Mouse (Mus musculus): ENCODE data around the gene Ergic1. TPM values are rescaled to one million over a fixed set of nuclear protein-coding genes. Genes with fewer than 3 reads are reported as not detected.

The Ergic1 gene
- polyA plus RNA-seq, 1 experiment, result 114 TPM

DNA sequence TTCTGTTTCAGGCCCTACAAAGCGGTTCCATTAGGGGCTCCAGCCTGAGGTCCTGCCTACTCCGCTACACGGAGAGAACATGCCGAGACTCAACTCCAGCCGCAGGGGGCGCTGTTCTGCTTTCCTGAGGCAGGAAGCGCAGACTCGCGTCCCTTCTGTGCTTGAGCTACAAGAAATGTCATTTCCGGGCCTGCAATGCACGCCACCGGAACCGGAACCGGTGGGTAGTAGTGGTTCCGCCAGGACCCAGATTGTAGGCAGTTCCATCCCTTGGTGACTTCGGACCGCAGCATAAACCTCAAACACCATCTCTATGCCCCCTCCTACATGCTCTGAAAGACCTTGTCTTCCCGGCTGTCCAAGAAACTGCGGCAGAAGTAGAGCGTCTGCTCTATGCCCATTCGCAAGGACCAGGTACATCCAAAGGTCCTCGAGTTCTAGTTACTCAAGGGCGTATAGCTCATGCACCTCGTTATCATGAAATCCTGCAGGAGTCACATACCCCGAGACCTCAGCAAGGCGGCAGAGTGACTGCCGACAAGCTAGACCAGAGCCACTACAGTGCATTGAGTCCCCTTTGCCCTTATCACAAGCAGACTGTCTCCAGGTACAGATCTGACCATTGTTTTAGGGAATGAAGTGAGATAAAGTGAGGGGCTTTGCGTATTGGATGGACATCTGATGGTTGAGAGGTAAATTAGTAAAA is 101.8 kb downstream of the Ergic1 start, which contains the start of gene Atp6v0e:
Gene Atp6v0e (plus strand): TSS at position 254 of the 706 bp plus-strand sequence.
- peak; percentile 41 for TF ChIP-seq CTCF (IDR thresholded peaks at IDR 0.05; ENCODE audit: control insufficient read depth, insufficient read depth, insufficient read length)
- TF ChIP-seq MAX (IDR thresholded peaks at IDR 0.05), result peak; percentile 32
- no peak for TF ChIP-seq USF1 (IDR thresholded peaks at IDR 0.05; ENCODE audit: low read depth)
- no peak for TF ChIP-seq MYOD1 (IDR thresholded peaks at IDR 0.05; ENCODE audit: control insufficient read depth, insufficient read length, low read depth)
- no peak for TF ChIP-seq FOSL1 (IDR thresholded peaks at IDR 0.05; ENCODE audit: insufficient read depth, low read length, poor library complexity, severe bottlenecking)
- TF ChIP-seq MYOG (IDR thresholded peaks at IDR 0.05; ENCODE audit: control insufficient read depth, extremely low read depth, insufficient read length), result no peak
- TF ChIP-seq CEBPB (IDR thresholded peaks at IDR 0.05; ENCODE audit: low read depth), result no peak
- Histone ChIP-seq H3K79me3 (ENCODE audit: low read depth) (peaks cover 2% of the 10 kb centered on the region), H3K27me3 (ENCODE audit: control insufficient read depth, insufficient read depth, insufficient read length) (no peaks in the 10 kb centered on the region), H3K79me2 (ENCODE audit: control insufficient read depth, insufficient read depth) (peaks cover 11% of the 10 kb centered on the region), H3K36me3 (ENCODE audit: control insufficient read depth, insufficient read depth) (no peaks in the 10 kb centered on the region), H3ac (ENCODE audit: control insufficient read depth, insufficient read length, low read depth) (peak within 1 kb of the TSS; percentile 76), H3K4me3 (ENCODE audit: insufficient read depth, poor library complexity, severe bottlenecking) (peak within 1 kb of the TSS; percentile 74)

DNA sequence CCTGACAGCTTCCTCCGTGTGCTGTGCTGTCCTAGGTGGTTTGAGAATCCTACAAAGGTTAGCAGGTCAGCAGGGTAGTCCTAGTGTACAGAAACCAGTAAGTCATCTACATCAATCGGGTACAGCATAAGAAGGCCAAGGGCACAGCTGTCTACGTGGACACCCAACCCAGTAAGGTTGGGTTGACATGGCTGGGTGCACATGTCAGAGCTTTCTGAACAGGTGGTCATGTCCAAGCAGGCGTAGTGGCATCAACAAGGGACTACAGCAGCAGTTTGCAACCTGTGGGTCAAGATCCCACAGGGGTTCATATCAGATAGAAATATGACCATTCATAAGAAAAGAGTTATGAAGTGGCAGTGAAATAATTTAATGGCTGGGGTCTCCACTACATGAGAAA is 104.3 kb downstream of the Ergic1 start:
- H3K27me3 ChIP-seq (ENCODE audit: control insufficient read depth, insufficient read depth, insufficient read length), result no peaks in the 10 kb centered on the region
- no peak for TF ChIP-seq MYOD1 (IDR thresholded peaks at IDR 0.05; ENCODE audit: control insufficient read depth, insufficient read length, low read depth)
- no peak for TF ChIP-seq FOSL1 (IDR thresholded peaks at IDR 0.05; ENCODE audit: insufficient read depth, low read length, poor library complexity, severe bottlenecking)
- no peak overlapping the region for H3ac ChIP-seq (ENCODE audit: control insufficient read depth, insufficient read length, low read depth)
- peaks cover 11% of the 10 kb centered on the region for H3K79me2 ChIP-seq (ENCODE audit: control insufficient read depth, insufficient read depth)
- peaks cover 2% of the 10 kb centered on the region for H3K79me3 ChIP-seq (ENCODE audit: low read depth)
- H3K36me3 ChIP-seq (ENCODE audit: control insufficient read depth, insufficient read depth), result no peaks in the 10 kb centered on the region
- no peak overlapping the region for H3K4me3 ChIP-seq (ENCODE audit: insufficient read depth, poor library complexity, severe bottlenecking)

DNA sequence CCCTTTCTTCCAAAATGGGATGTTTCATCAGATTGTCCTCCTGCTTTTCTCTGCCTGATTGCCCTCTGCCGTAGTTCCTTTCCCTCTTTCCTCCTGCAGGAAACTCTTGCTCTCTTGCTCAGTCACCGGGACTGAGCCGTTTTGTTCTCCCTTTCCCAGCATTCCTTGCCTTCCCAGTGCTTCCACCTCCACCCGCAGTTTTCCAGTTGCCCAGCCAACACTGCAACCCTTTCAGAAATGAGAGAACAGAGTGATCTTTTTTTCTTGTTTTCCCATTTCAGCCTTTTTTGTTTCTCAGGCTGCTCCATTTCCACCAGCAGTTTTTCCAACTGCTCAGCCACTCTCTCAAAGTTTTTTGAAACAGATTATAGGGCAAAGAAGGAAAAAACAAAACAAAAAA is 110.0 kb downstream of the Ergic1 start:
- Histone ChIP-seq H3K79me3 (ENCODE audit: low read depth) (no peaks in the 10 kb centered on the region), H3ac (ENCODE audit: control insufficient read depth, insufficient read length, low read depth) (no peak overlapping the region), H3K27me3 (ENCODE audit: control insufficient read depth, insufficient read depth, insufficient read length) (no peaks in the 10 kb centered on the region), H3K36me3 (ENCODE audit: control insufficient read depth, insufficient read depth) (no peaks in the 10 kb centered on the region), H3K79me2 (ENCODE audit: control insufficient read depth, insufficient read depth) (no peaks in the 10 kb centered on the region), H3K4me3 (ENCODE audit: insufficient read depth, poor library complexity, severe bottlenecking) (no peak overlapping the region)
- TF ChIP-seq CTCF (IDR thresholded peaks at IDR 0.05; ENCODE audit: control insufficient read depth, insufficient read depth, insufficient read length), result no peak

DNA sequence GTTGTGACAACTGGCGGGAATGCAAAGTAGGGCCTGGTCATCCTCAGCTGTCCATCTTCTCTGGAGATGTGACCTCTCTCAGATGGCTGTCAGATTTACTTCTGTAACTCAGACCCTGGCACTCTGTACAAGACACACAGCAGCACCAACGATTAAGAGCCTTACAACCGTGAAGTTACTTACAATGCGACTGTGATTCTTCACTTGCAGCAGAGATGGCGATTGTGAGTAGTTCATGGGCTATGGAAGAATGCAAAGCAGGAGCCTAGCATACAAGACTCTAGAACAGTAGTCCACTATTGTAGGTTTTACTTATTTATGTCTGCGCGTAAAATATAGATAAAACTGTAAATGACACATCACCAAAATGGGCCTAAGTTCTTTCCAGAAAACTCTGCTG is 114.6 kb downstream of the Ergic1 start:
- no peak for TF ChIP-seq CTCF (IDR thresholded peaks at IDR 0.05; ENCODE audit: control insufficient read depth, insufficient read depth, insufficient read length)
- TF ChIP-seq CEBPB (IDR thresholded peaks at IDR 0.05; ENCODE audit: low read depth), result no peak
- no peak for TF ChIP-seq MYOD1 (IDR thresholded peaks at IDR 0.05; ENCODE audit: control insufficient read depth, insufficient read length, low read depth)
- no peak for TF ChIP-seq FOSL1 (IDR thresholded peaks at IDR 0.05; ENCODE audit: insufficient read depth, low read length, poor library complexity, severe bottlenecking)
- TF ChIP-seq MAX (IDR thresholded peaks at IDR 0.05), result no peak
- TF ChIP-seq MYOG (IDR thresholded peaks at IDR 0.05; ENCODE audit: control insufficient read depth, extremely low read depth, insufficient read length), result no peak
- no peak for TF ChIP-seq USF1 (IDR thresholded peaks at IDR 0.05; ENCODE audit: low read depth)
- Histone ChIP-seq H3K79me2 (ENCODE audit: control insufficient read depth, insufficient read depth) (peaks cover 44% of the 10 kb centered on the region), H3K79me3 (ENCODE audit: low read depth) (peaks cover 33% of the 10 kb centered on the region), H3K36me3 (ENCODE audit: control insufficient read depth, insufficient read depth) (peaks cover 14% of the 10 kb centered on the region), H3K4me3 (ENCODE audit: insufficient read depth, poor library complexity, severe bottlenecking) (peak overlapping the region; percentile 58), H3ac (ENCODE audit: control insufficient read depth, insufficient read length, low read depth) (no peak overlapping the region), H3K27me3 (ENCODE audit: control insufficient read depth, insufficient read depth, insufficient read length) (no peaks in the 10 kb centered on the region)

DNA sequence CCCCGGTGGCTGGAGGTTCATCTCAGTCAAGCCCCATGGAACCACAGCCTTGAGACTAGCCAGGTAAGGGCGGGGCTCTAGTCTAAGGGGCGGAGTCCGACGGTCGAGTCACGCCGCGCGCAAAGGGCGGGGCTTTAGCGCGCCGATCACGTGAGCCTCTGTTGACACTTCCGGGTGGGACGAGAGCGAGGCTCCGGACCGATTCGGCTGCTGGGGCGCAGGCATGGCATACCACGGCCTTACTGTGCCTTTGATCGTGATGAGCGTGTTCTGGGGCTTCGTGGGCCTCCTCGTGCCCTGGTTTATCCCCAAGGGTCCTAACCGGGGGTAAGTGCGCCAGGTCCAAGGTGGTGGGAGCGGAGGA is 114.9 kb downstream of the Ergic1 start:
- no peak for TF ChIP-seq MYOD1 (IDR thresholded peaks at IDR 0.05; ENCODE audit: control insufficient read depth, insufficient read length, low read depth)
- TF ChIP-seq USF1 (IDR thresholded peaks at IDR 0.05; ENCODE audit: low read depth), result peak; percentile 97
- TF ChIP-seq FOSL1 (IDR thresholded peaks at IDR 0.05; ENCODE audit: insufficient read depth, low read length, poor library complexity, severe bottlenecking), result no peak
- no peak for TF ChIP-seq CEBPB (IDR thresholded peaks at IDR 0.05; ENCODE audit: low read depth)
- no peak for TF ChIP-seq MYOG (IDR thresholded peaks at IDR 0.05; ENCODE audit: control insufficient read depth, extremely low read depth, insufficient read length)
- TF ChIP-seq MAX (IDR thresholded peaks at IDR 0.05), result no peak
- peaks cover 48% of the 10 kb centered on the region for H3K79me2 ChIP-seq (ENCODE audit: control insufficient read depth, insufficient read depth)

DNA sequence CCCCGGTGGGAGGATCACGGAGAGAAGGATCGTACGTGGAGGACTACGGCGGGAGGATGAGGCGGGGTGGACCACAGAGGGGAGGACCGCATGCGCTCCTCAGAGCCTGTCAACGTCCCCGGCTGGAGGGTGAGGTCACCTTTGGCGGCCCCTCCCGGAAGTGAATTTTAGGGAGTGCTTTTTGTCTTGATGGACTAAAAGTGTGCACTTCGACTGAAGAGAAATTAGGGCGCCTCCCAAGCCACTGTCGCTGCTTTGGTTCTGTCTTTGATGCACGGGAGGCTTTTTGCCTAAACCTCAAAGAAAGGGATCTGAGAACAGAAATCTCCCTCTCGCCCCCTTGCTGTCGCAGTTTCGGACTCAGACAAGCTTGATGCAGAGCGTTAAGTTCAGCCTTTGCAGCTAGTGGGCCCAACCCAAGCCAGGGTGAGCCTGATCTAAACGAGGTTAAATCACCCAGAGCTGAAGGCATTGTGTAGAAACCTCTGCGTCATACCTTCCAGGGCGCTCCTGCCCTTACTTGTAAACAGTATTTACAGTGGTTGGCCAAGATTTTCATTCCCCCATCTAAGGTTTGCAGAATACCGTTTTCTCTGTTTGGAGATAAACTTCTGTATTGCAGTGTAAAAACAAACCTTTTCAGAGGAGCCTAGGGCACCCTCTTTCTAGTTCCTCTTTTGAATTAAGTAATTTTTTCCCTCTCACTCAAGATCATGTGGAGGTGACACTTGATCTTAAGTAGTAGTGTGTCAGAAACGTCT is 115.5 kb downstream of the Ergic1 start:
- Histone ChIP-seq H3ac (ENCODE audit: control insufficient read depth, insufficient read length, low read depth) (peak overlapping the region; percentile 68), H3K36me3 (ENCODE audit: control insufficient read depth, insufficient read depth) (peaks cover 16% of the 10 kb centered on the region), H3K27me3 (ENCODE audit: control insufficient read depth, insufficient read depth, insufficient read length) (no peaks in the 10 kb centered on the region), H3K4me3 (ENCODE audit: insufficient read depth, poor library complexity, severe bottlenecking) (peak overlapping the region; percentile 58), H3K79me3 (ENCODE audit: low read depth) (peaks cover 38% of the 10 kb centered on the region), H3K79me2 (ENCODE audit: control insufficient read depth, insufficient read depth) (peaks cover 54% of the 10 kb centered on the region)
- TF ChIP-seq MYOD1 (IDR thresholded peaks at IDR 0.05; ENCODE audit: control insufficient read depth, insufficient read length, low read depth) (no peak), MAX (IDR thresholded peaks at IDR 0.05) (peak; percentile 80)

More for the DNA sequence above, 114.9 kb downstream of the Ergic1 start:
- Histone ChIP-seq H3ac (ENCODE audit: control insufficient read depth, insufficient read length, low read depth) (peak overlapping the region; percentile 68), H3K79me3 (ENCODE audit: low read depth) (peaks cover 36% of the 10 kb centered on the region), H3K27me3 (ENCODE audit: control insufficient read depth, insufficient read depth, insufficient read length) (no peaks in the 10 kb centered on the region), H3K4me3 (ENCODE audit: insufficient read depth, poor library complexity, severe bottlenecking) (peak overlapping the region; percentile 58), H3K36me3 (ENCODE audit: control insufficient read depth, insufficient read depth) (peaks cover 16% of the 10 kb centered on the region)
